Mouse (Mus musculus) layer of hippocampus, adult 2 months (tissue): Measurements from ENCODE around the gene Lce1i. TPM values are rescaled to one million over a fixed set of nuclear protein-coding genes. Genes with fewer than 3 reads are reported as not detected.
"Not testable (repeated sequence)": the region's sequence is repeated elsewhere in the genome, so short reads cannot be mapped to it uniquely, and the experiment has no call there.

Experiments used
- DNase-seq, 2 experiments: peaks; one replicate each; pipeline ENCODE4 v3.0.0; 2022; ENCODE audit warnings: low spot score in 2 of 2
- H3K27ac ChIP-seq: fragments of 200-600 bp; 2 replicates; pipeline ENCODE4 v1.8.1; 2022
- H3K4me3 ChIP-seq: fragments of 200-600 bp; 2 replicates; pipeline ENCODE4 v1.8.1; 2022; ENCODE audit warnings: mild to moderate bottlenecking
- CTCF ChIP-seq: fragments of 200-600 bp; conservative IDR thresholded peaks from 2 replicates; pipeline ENCODE4 v1.8.1; 2022; ENCODE audit warnings: antibody characterized with exemption, mild to moderate bottlenecking, moderate library complexity
- long read RNA-seq, 2 experiments: library from polyadenylated mRNA; stranded (forward); transcript quantifications; one replicate each; pipeline ENCODE4 v2.0.0; 2021; ENCODE audit warnings: borderline mapping rate in 2 of 2
- total RNA-seq, 2 experiments: library from RNA; stranded (reverse); gene quantifications; 2 replicates each; pipeline ENCODE4 v1.2.3; 2021

Lce1i gene
- total RNA-seq: not detected
- long read RNA-seq, experiment 1: 0 reads
- long read RNA-seq, experiment 2: 0 reads

GRCm38 (mm10) chr3:92778799-92779198 lies at the start of gene Lce1i:
Gene Lce1i, minus strand, starts transcription at chr3:92778899.
- H3K4me3 ChIP-seq: no peak within 1 kb of the TSS
- no peak within 1 kb of the TSS for H3K27ac ChIP-seq
- TF ChIP-seq CTCF: no peak
- no peak for DNase-seq

- DNase-seq: no peak
- no peak for TF ChIP-seq CTCF
- Histone ChIP-seq H3K4me3 (no peak within 1 kb of the TSS), H3K27ac (no peak within 1 kb of the TSS)
Observed at GRCm38 (mm10) chr3:92827108-92827507, 48.4 kb upstream of the Lce1i start, which contains the start of gene Kprp. Gene Kprp, minus strand, starts transcription at chr3:92827247.

- DNase-seq: no peak
- no peak overlapping the region for H3K4me3 ChIP-seq
Observed at GRCm38 (mm10) chr3:92825808-92826207, 47.1 kb upstream of the Lce1i start.

GRCm38 (mm10) chr3:92816036-92816435 lies 37.3 kb upstream of the Lce1i start:
- DNase-seq, H3K27ac ChIP-seq, H3K4me3 ChIP-seq: not testable (repeated sequence)

More at GRCm38 (mm10) chr3:92825808-92826207, 47.1 kb upstream of the Lce1i start:
- no peak overlapping the region for H3K27ac ChIP-seq
- peak; percentile 46 for TF ChIP-seq CTCF

GRCm38 (mm10) chr3:92815581-92815980 lies 36.9 kb upstream of the Lce1i start:
- TF ChIP-seq CTCF: no peak
- DNase-seq: no peak
- no peak overlapping the region for H3K27ac ChIP-seq
- no peak overlapping the region for H3K4me3 ChIP-seq

GRCm38 (mm10) chr3:92807791-92808190 lies 29.1 kb upstream of the Lce1i start, which contains the start of gene Lce1k:
Gene Lce1k, minus strand, starts transcription at chr3:92807891.
- H3K27ac ChIP-seq: no peak within 1 kb of the TSS
- DNase-seq: no peak
- H3K4me3 ChIP-seq: no peak within 1 kb of the TSS
- no peak for TF ChIP-seq CTCF

GRCm38 (mm10) chr3:92790414-92790813 lies 11.7 kb upstream of the Lce1i start, which contains the start of gene Lce1j:
Gene Lce1j, minus strand, starts transcription at chr3:92790514.
- H3K27ac ChIP-seq: no peak within 1 kb of the TSS
- H3K4me3 ChIP-seq: no peak within 1 kb of the TSS
- TF ChIP-seq CTCF: no peak
- DNase-seq: no peak

GRCm38 (mm10) chr3:92771573-92771972 lies 7.1 kb downstream of the Lce1i start:
- no peak overlapping the region for H3K4me3 ChIP-seq
- no peak for DNase-seq
- TF ChIP-seq CTCF: peak; percentile 67
- H3K27ac ChIP-seq: no peak overlapping the region

GRCm38 (mm10) chr3:92764965-92765364 lies 13.7 kb downstream of the Lce1i start, which contains the start of gene Lce1h:
Gene Lce1h, minus strand, starts transcription at chr3:92765065.
- TF ChIP-seq CTCF: no peak
- DNase-seq: no peak
- no peak within 1 kb of the TSS for H3K27ac ChIP-seq
- no peak within 1 kb of the TSS for H3K4me3 ChIP-seq

GRCm38 (mm10) chr3:92753197-92753596 lies 25.5 kb downstream of the Lce1i start:
- no peak for DNase-seq
- peak; percentile 54 for TF ChIP-seq CTCF
- no peak overlapping the region for H3K27ac ChIP-seq

GRCm38 (mm10) chr3:92752238-92752637 lies 26.5 kb downstream of the Lce1i start, which contains the start of gene Lce1g:
Gene Lce1g, minus strand, starts transcription at chr3:92752338.
- no peak within 1 kb of the TSS for H3K27ac ChIP-seq
- H3K4me3 ChIP-seq: no peak within 1 kb of the TSS
- no peak for TF ChIP-seq CTCF
- DNase-seq: no peak

More at GRCm38 (mm10) chr3:92753197-92753596, 25.5 kb downstream of the Lce1i start:
- H3K4me3 ChIP-seq: no peak overlapping the region

GRCm38 (mm10) chr3:92738996-92739395 lies 39.7 kb downstream of the Lce1i start, which contains the start of gene Gm38119:
Gene Gm38119, minus strand, starts transcription at chr3:92739096.
- no peak for DNase-seq
- Histone ChIP-seq H3K27ac (no peak within 1 kb of the TSS), H3K4me3 (no peak within 1 kb of the TSS)
- TF ChIP-seq CTCF: no peak

Other genes starting within 250 kb of the Lce1i start
- not detected for gene 2310046K23Rik, start 244.4 kb downstream of the Lce1i start, total RNA-seq
- not detected for gene Ivl, start 205.2 kb downstream of the Lce1i start, total RNA-seq
- gene Smcp, start 189.9 kb downstream of the Lce1i start, total RNA-seq: not detected
- not detected for gene 2210017I01Rik, start 171.4 kb downstream of the Lce1i start, total RNA-seq
- gene Lce6a, start 157.2 kb downstream of the Lce1i start, total RNA-seq: not detected
- not detected for gene Lce1a1, start 130.6 kb downstream of the Lce1i start, total RNA-seq
- gene Lce1b, start 122.0 kb downstream of the Lce1i start, total RNA-seq: not detected
- not detected for gene Lce1a2, start 108.6 kb downstream of the Lce1i start, total RNA-seq
- gene Lce1c, start 99.7 kb downstream of the Lce1i start, total RNA-seq: not detected
- not detected for gene Lce1d, start 91.7 kb downstream of the Lce1i start, total RNA-seq
- not detected for gene Lce1e, start 69.8 kb downstream of the Lce1i start, total RNA-seq
- gene Lce1f, start 58.5 kb downstream of the Lce1i start, total RNA-seq: not detected
- gene Gm38119, start 39.8 kb downstream of the Lce1i start, total RNA-seq: not detected
- not detected for gene Lce1g, start 26.6 kb downstream of the Lce1i start, total RNA-seq
- gene Lce1h, start 13.8 kb downstream of the Lce1i start, total RNA-seq: not detected
- not detected for gene Lce1j, start 11.6 kb upstream of the Lce1i start, total RNA-seq
- not detected for gene Lce1k, start 29.0 kb upstream of the Lce1i start, total RNA-seq
- gene Kprp, start 48.3 kb upstream of the Lce1i start, total RNA-seq: not detected
- not detected for gene Lce1l, start 72.4 kb upstream of the Lce1i start, total RNA-seq
- gene 2310050C09Rik, start 91.3 kb upstream of the Lce1i start, total RNA-seq: not detected
- not detected for gene Lce3a, start 147.3 kb upstream of the Lce1i start, total RNA-seq
- gene Lce3b, start 154.1 kb upstream of the Lce1i start, total RNA-seq: not detected
- gene Lce3c, start 165.6 kb upstream of the Lce1i start, total RNA-seq: not detected
- not detected for gene Lce3d, start 178.5 kb upstream of the Lce1i start, total RNA-seq
- not detected for gene Lce3e, start 188.2 kb upstream of the Lce1i start, total RNA-seq
- gene Lce3f, start 213.3 kb upstream of the Lce1i start, total RNA-seq: not detected
- gene Crct1, start 236.8 kb upstream of the Lce1i start, total RNA-seq: not detected
- not detected for gene Lce1m, start 240.2 kb upstream of the Lce1i start, total RNA-seq